Mouse (Mus musculus): ENCODE results near the gene March4. TPM values are rescaled to one million over a fixed set of nuclear protein-coding genes. Genes with fewer than 3 reads are reported as not detected.

March4 gene
- polyA plus RNA-seq, 1 experiment from 2014 or later: 0.13 TPM

GRCm38 (mm10) chr1:72538266-72538665, 1.5 kb upstream of the March4 start:
- no peak overlapping the region for H3K4me2 ChIP-seq (replicated peaks; ENCODE audit: low read depth, low read length)
- no peaks in the 10 kb centered on the region for H3K36me3 ChIP-seq (ENCODE audit: control insufficient read depth, insufficient read depth, low read length)
- peaks cover 7% of the 10 kb centered on the region for H3K27me3 ChIP-seq (ENCODE audit: control insufficient read depth, insufficient read depth, low read length)
- no peak for ATAC-seq (ENCODE audit: insufficient number of reproducible peaks, insufficient read depth, low FRiP score, low read depth)
- no peak overlapping the region for H3K27ac ChIP-seq (ENCODE audit: low read length)
- no peaks in the 10 kb centered on the region; the same call in 1 of the 2 replicates for H3K4me1 ChIP-seq (ENCODE audit: control insufficient read depth, insufficient read depth, low read length)
- no peak overlapping the region for H3K4me3 ChIP-seq (ENCODE audit: low read depth, low read length)
- no peak overlapping the region for H3K9ac ChIP-seq (replicated peaks; ENCODE audit: low read depth, low read length)
- no peaks in the 10 kb centered on the region for H3K9me3 ChIP-seq (ENCODE audit: control insufficient read depth, low read depth, low read length)
- 87% methylated on average over 5 of the region's 5 CpGs for WGBS

- peak overlapping the region; percentile 26 for H3K4me3 ChIP-seq (ENCODE audit: low read depth, low read length)
These were observed 782 bp downstream of the March4 start for GRCm38 (mm10) chr1:72535725-72536571.

DNA sequence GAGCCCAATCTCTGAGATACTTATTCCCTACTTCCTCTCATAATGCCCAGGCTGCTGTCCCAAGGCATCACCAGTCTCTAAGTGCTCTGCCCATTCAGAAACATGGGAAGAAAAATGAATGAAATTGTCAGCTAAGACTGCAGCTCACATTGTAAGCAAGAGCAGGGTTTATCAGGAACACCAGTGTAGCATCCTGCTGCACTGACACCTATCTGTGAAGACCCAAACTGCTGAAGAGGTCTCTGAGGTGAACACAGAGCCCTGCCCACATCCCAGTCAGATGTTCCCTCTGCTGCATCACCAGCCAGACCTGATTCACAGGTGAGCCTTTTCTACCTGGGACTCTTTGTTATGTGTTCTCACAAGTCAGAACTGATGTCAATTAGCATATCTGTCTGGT, 3.3 kb downstream of the March4 start:
- ATAC-seq (ENCODE audit: insufficient number of reproducible peaks, insufficient read depth, low FRiP score, low read depth): no peak
- H3K9ac ChIP-seq (replicated peaks; ENCODE audit: low read depth, low read length): no peak overlapping the region
- no peak overlapping the region for H3K27ac ChIP-seq (ENCODE audit: low read length)
- H3K9me3 ChIP-seq (ENCODE audit: control insufficient read depth, low read depth, low read length): no peaks in the 10 kb centered on the region
- peaks cover 7% of the 10 kb centered on the region for H3K27me3 ChIP-seq (ENCODE audit: control insufficient read depth, insufficient read depth, low read length)
- no peak overlapping the region for H3K4me3 ChIP-seq (ENCODE audit: low read depth, low read length)
- no peaks in the 10 kb centered on the region; the same call in 1 of the 2 replicates for H3K4me1 ChIP-seq (ENCODE audit: control insufficient read depth, insufficient read depth, low read length)
- no peaks in the 10 kb centered on the region for H3K36me3 ChIP-seq (ENCODE audit: control insufficient read depth, insufficient read depth, low read length)
- no peak overlapping the region for H3K4me2 ChIP-seq (replicated peaks; ENCODE audit: low read depth, low read length)

More at GRCm38 (mm10) chr1:72535725-72536571, 782 bp downstream of the March4 start:
- Histone ChIP-seq H3K4me1 (ENCODE audit: control insufficient read depth, insufficient read depth, low read length) (no peaks in the 10 kb centered on the region; the same call in 1 of the 2 replicates), H3K9ac (replicated peaks; ENCODE audit: low read depth, low read length) (no peak overlapping the region), H3K9me3 (ENCODE audit: control insufficient read depth, low read depth, low read length) (no peaks in the 10 kb centered on the region), H3K27me3 (ENCODE audit: control insufficient read depth, insufficient read depth, low read length) (peaks cover 7% of the 10 kb centered on the region), H3K36me3 (ENCODE audit: control insufficient read depth, insufficient read depth, low read length) (no peaks in the 10 kb centered on the region), H3K4me2 (replicated peaks; ENCODE audit: low read depth, low read length) (peak overlapping the region; percentile 55), H3K27ac (ENCODE audit: low read length) (no peak overlapping the region)
- ATAC-seq (ENCODE audit: insufficient number of reproducible peaks, insufficient read depth, low FRiP score, low read depth): peak; percentile 30; the same call in 1 of the 2 replicates
- 2% methylated on average over 36 of the region's 36 CpGs for WGBS

GRCm38 (mm10) chr1:72532926-72533325, 3.8 kb downstream of the March4 start:
- Histone ChIP-seq H3K4me1 (ENCODE audit: control insufficient read depth, insufficient read depth, low read length) (no peaks in the 10 kb centered on the region; the same call in 1 of the 2 replicates), H3K27ac (ENCODE audit: low read length) (no peak overlapping the region), H3K9me3 (ENCODE audit: control insufficient read depth, low read depth, low read length) (no peaks in the 10 kb centered on the region), H3K36me3 (ENCODE audit: control insufficient read depth, insufficient read depth, low read length) (no peaks in the 10 kb centered on the region), H3K27me3 (ENCODE audit: control insufficient read depth, insufficient read depth, low read length) (peaks cover 7% of the 10 kb centered on the region), H3K9ac (replicated peaks; ENCODE audit: low read depth, low read length) (no peak overlapping the region), H3K4me3 (ENCODE audit: low read depth, low read length) (no peak overlapping the region), H3K4me2 (replicated peaks; ENCODE audit: low read depth, low read length) (no peak overlapping the region)
- WGBS: 79% methylated on average over 5 of the region's 5 CpGs
- ATAC-seq (ENCODE audit: insufficient number of reproducible peaks, insufficient read depth, low FRiP score, low read depth): no peak

DNA sequence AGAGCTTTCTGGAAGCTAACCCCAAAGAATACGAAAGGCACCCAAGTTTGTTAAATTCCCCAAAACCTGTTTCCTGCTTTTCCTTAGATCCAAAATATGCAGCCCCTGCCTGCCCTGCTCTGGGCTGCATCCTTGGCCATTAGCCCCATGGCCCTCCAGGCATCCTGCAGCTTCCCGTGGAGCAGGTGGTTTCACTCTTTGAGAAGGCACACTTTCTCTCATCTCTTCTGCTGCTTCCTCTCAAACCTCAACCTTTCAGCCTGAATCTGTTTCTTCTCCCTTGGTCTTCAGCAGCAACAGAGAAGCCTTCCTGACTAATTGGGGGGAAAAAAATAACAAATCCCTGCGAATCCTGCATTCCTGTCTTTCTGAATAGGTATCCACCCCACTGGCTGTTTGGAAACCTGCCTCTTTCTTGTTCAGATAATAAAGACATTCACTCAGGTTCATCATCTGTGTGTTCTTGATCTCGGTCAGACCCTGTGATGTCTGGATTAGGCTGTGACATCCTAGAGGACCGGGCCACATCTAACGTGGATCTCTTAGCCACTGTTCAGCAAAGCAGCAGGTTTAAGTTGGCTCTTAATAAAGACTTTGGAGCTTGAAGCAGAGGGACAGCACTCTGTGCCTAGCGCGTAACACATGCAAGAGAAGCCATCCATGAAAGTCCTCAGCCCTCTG, 6.1 kb downstream of the March4 start:
- no peak overlapping the region for H3K4me3 ChIP-seq (ENCODE audit: low read depth, low read length)
- H3K9ac ChIP-seq (replicated peaks; ENCODE audit: low read depth, low read length): no peak overlapping the region
- H3K27me3 ChIP-seq (ENCODE audit: control insufficient read depth, insufficient read depth, low read length): no peaks in the 10 kb centered on the region
- no peak for ATAC-seq (ENCODE audit: insufficient number of reproducible peaks, insufficient read depth, low FRiP score, low read depth)
- no peak overlapping the region for H3K27ac ChIP-seq (ENCODE audit: low read length)
- H3K4me2 ChIP-seq (replicated peaks; ENCODE audit: low read depth, low read length): no peak overlapping the region
- H3K4me1 ChIP-seq (ENCODE audit: control insufficient read depth, insufficient read depth, low read length): no peaks in the 10 kb centered on the region
- no peaks in the 10 kb centered on the region for H3K9me3 ChIP-seq (ENCODE audit: control insufficient read depth, low read depth, low read length)
- H3K36me3 ChIP-seq (ENCODE audit: control insufficient read depth, insufficient read depth, low read length): no peaks in the 10 kb centered on the region
- WGBS: 69% methylated on average over 8 of the region's 8 CpGs

- H3K4me3 ChIP-seq (ENCODE audit: low read depth, low read length): no peak overlapping the region
- no peaks in the 10 kb centered on the region for H3K27me3 ChIP-seq (ENCODE audit: control insufficient read depth, insufficient read depth, low read length)
- no peaks in the 10 kb centered on the region for H3K9me3 ChIP-seq (ENCODE audit: control insufficient read depth, low read depth, low read length)
- whole genome bisulfite sequencing: 85% methylated on average over 4 of the region's 4 CpGs
- no peaks in the 10 kb centered on the region for H3K36me3 ChIP-seq (ENCODE audit: control insufficient read depth, insufficient read depth, low read length)
- no peak overlapping the region for H3K9ac ChIP-seq (replicated peaks; ENCODE audit: low read depth, low read length)
- H3K27ac ChIP-seq (ENCODE audit: low read length): no peak overlapping the region
- H3K4me1 ChIP-seq (ENCODE audit: control insufficient read depth, insufficient read depth, low read length): no peaks in the 10 kb centered on the region
- no peak overlapping the region for H3K4me2 ChIP-seq (replicated peaks; ENCODE audit: low read depth, low read length)
- no peak for ATAC-seq (ENCODE audit: insufficient number of reproducible peaks, insufficient read depth, low FRiP score, low read depth)
These were observed 7.5 kb downstream of the March4 start for GRCm38 (mm10) chr1:72529192-72529591.

GRCm38 (mm10) chr1:72523601-72524000, 13.1 kb downstream of the March4 start:
- no peaks in the 10 kb centered on the region for H3K9me3 ChIP-seq (ENCODE audit: control insufficient read depth, low read depth, low read length)
- H3K36me3 ChIP-seq (ENCODE audit: control insufficient read depth, insufficient read depth, low read length): no peaks in the 10 kb centered on the region
- H3K4me3 ChIP-seq (ENCODE audit: low read depth, low read length): no peak overlapping the region
- H3K27me3 ChIP-seq (ENCODE audit: control insufficient read depth, insufficient read depth, low read length): no peaks in the 10 kb centered on the region
- H3K4me1 ChIP-seq (ENCODE audit: control insufficient read depth, insufficient read depth, low read length): no peaks in the 10 kb centered on the region
- no peak for ATAC-seq (ENCODE audit: insufficient number of reproducible peaks, insufficient read depth, low FRiP score, low read depth)
- WGBS: 48% methylated on average over 6 of the region's 6 CpGs
- H3K9ac ChIP-seq (replicated peaks; ENCODE audit: low read depth, low read length): no peak overlapping the region
- H3K27ac ChIP-seq (ENCODE audit: low read length): no peak overlapping the region
- no peak overlapping the region for H3K4me2 ChIP-seq (replicated peaks; ENCODE audit: low read depth, low read length)

DNA sequence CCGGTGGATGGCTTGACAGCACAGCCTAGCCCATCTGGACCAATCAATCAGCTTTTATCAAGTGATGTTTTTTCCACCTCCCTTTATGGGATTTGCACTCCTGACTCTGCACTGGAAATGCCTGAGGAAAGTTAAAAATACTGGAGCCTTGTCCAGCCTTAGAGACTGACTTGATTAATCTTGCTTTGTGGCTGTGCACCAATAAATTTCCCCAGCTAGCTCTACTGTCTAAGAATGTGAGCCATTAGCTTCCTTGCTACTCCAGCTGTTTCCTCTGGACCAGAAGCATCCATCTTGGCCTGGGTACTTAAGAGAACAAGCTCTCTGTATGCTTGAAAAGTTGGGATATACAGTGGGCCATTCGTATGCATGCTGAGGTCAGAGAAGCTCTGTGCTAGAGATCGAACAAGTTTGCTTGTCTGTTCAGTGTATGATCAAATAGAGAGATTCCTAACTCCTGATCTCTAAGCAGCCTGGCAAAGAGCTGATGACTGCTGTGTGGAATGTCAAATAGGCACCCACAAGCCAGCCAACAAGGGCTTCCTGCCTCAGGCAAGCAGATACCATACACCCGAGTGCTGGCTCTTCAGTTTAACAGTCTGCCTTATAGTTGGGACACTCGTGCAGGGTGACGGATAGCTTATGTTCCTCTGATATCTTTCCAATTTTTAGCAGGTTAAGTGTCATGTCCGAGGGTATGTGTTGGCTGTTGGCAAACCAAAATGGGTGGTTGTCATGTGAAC, 25.8 kb downstream of the March4 start:
- WGBS: 51% methylated on average over 7 of the region's 7 CpGs
- no peak for ATAC-seq (ENCODE audit: insufficient number of reproducible peaks, insufficient read depth, low FRiP score, low read depth)
- Histone ChIP-seq H3K9ac (replicated peaks; ENCODE audit: low read depth, low read length) (no peak overlapping the region), H3K9me3 (ENCODE audit: control insufficient read depth, low read depth, low read length) (no peaks in the 10 kb centered on the region), H3K4me1 (ENCODE audit: control insufficient read depth, insufficient read depth, low read length) (no peaks in the 10 kb centered on the region), H3K36me3 (ENCODE audit: control insufficient read depth, insufficient read depth, low read length) (no peaks in the 10 kb centered on the region), H3K4me2 (replicated peaks; ENCODE audit: low read depth, low read length) (no peak overlapping the region), H3K4me3 (ENCODE audit: low read depth, low read length) (no peak overlapping the region), H3K27me3 (ENCODE audit: control insufficient read depth, insufficient read depth, low read length) (no peaks in the 10 kb centered on the region), H3K27ac (ENCODE audit: low read length) (no peak overlapping the region)

Measured in stomach, embryonic 14.5 days (tissue).